Mouse (Mus musculus) stomach, postnatal 0 days (tissue): ENCODE data around the gene Exog. TPM values are rescaled to one million over a fixed set of nuclear protein-coding genes. Genes with fewer than 3 reads are reported as not detected.
A peak's percentile ranks its signal among the peaks of the same experiment; 100 is the strongest.

Experiments
- ATAC-seq: fragments of 200-750 bp; cut with Nextera tagmentation; 2 replicates; pipeline ENCODE4 v1.8.0; 2017; ENCODE audit not compliant: low FRiP score, low TSS enrichment
- DNase-seq: peaks from one replicate; pipeline ENCODE4 v3.0.0-alpha.2; 2016; ENCODE audit warnings: low spot score
- H3K27ac ChIP-seq: fragments of 300-500 bp; sonication (generic); replicated peaks from 2 replicates; pipeline ENCODE4 v1.5.1; 2014; ENCODE audit warnings: mild to moderate bottlenecking, control low read depth
- H3K27me3 ChIP-seq: fragments of 300-500 bp; sonication (generic); 2 replicates; pipeline ENCODE4 v1.6.1; 2014; ENCODE audit warnings: low read length; ENCODE audit not compliant: control insufficient read depth, insufficient read depth
- H3K36me3 ChIP-seq: fragments of 300-500 bp; sonication (generic); 2 replicates; pipeline ENCODE4 v1.6.1; 2014; ENCODE audit warnings: low read length, mixed read lengths; ENCODE audit not compliant: control insufficient read depth, insufficient read depth
- H3K4me1 ChIP-seq: fragments of 300-500 bp; sonication (generic); replicated peaks from 2 replicates; pipeline ENCODE4 v1.6.1; 2014; ENCODE audit warnings: antibody characterized with exemption; ENCODE audit not compliant: control insufficient read depth, insufficient read depth
- H3K4me2 ChIP-seq: fragments of 300-500 bp; sonication (generic); replicated peaks from 2 replicates; pipeline ENCODE4 v1.6.1; 2014; ENCODE audit warnings: low read depth, mild to moderate bottlenecking, control low read depth, moderate library complexity
- H3K4me3 ChIP-seq: fragments of 300-500 bp; sonication (generic); 2 replicates; pipeline ENCODE4 v1.5.1; 2014; ENCODE audit warnings: low read depth, low read length, control low read depth
- H3K9ac ChIP-seq: fragments of 300-500 bp; sonication (generic); 2 replicates; pipeline ENCODE4 v1.6.1; 2014; ENCODE audit warnings: mild to moderate bottlenecking, low read length, control low read depth, mixed read lengths
- H3K9me3 ChIP-seq: fragments of 300-500 bp; sonication (generic); 2 replicates; pipeline ENCODE4 v1.6.1; 2016; ENCODE audit warnings: low read length; ENCODE audit not compliant: control insufficient read depth
- CTCF ChIP-seq: IDR thresholded peaks from 2 replicates; pipeline ENCODE4 v1.5.1; 2016; ENCODE audit warnings: antibody characterized with exemption, low read depth, mild to moderate bottlenecking, moderate library complexity
- EP300 ChIP-seq: optimal IDR thresholded peaks from 2 replicates; pipeline ENCODE3; 2016; ENCODE audit warnings: antibody characterized with exemption
- WGBS: fragments of 180-500 bp; shearing (Covaris S2); extraction: QIAGEN DNeasy Blood & Tissue Kit; methylation state at CpG from one replicate; pipeline ENCODE4 v1.1.7; 2014; 5-methylcytosine and 5-hydroxymethylcytosine counted together
- polyA plus RNA-seq: library from polyadenylated mRNA; unstranded; fragments of >200 nt; fragmentation: Nextera tagmentation; extraction: Ambion mirVana; gene quantifications from 2 replicates; pipeline ENCODE4 v1.2.1, GENCODE M21; 2015

The Exog gene
- polyA plus RNA-seq, 1 experiment from 2014 or later, result 8.5 TPM

DNA sequence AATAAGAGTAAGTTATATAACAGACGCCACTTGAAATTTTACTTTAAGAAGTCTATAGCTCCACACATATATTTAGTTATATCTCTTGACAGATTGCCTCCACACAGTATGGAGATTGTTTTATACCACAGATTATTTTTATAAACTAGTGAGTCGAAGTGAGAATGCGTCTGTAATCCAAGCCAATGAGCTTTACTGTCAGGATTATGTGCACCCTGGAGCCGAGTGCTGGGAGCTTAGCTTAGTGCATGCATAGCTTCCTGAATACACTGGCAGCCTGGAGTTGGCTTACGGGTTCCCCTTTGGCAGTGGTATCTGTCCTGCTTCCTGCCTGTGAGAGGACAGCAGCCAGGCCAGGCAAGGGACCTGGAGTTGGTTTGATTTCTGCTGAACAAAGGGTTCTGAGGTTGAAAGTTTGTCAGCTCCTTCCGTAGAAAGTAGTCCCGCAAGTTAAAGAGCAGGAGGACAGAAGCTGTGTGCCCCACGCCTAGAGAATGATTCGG, 6.2 kb upstream of the Exog start:
- TF ChIP-seq CTCF (no peak), EP300 (no peak)
- H3K27me3 ChIP-seq, result no peaks in the 10 kb centered on the region
- H3K4me3 ChIP-seq, result no peak overlapping the region
- H3K4me1 ChIP-seq, result no peaks in the 10 kb centered on the region
- no peaks in the 10 kb centered on the region for H3K9me3 ChIP-seq
- no peak overlapping the region for H3K4me2 ChIP-seq
- H3K9ac ChIP-seq, result no peak overlapping the region
- 84% methylated on average over 9 of the region's 9 CpGs for WGBS
- DNase-seq (no peak), ATAC-seq (no peak)
- H3K27ac ChIP-seq, result no peak overlapping the region
- H3K36me3 ChIP-seq, result 0 out of 2 replicates have a peak, but pooled peaks cover 8% of the 10 kb centered on the region

GRCm38 (mm10) chr9:119445737-119446136, 994 bp downstream of the Exog start:
- peak overlapping the region; percentile 88 for H3K27ac ChIP-seq
- peak; percentile 24; the same call in 1 of the 2 replicates for ATAC-seq

GRCm38 (mm10) chr9:119455967-119456366, 11.2 kb downstream of the Exog start:
- Histone ChIP-seq H3K36me3 (peaks cover 8% of the 10 kb centered on the region), H3K9me3 (no peaks in the 10 kb centered on the region), H3K4me2 (no peak overlapping the region), H3K27ac (no peak overlapping the region), H3K4me1 (no peaks in the 10 kb centered on the region), H3K4me3 (no peak overlapping the region), H3K27me3 (no peaks in the 10 kb centered on the region), H3K9ac (no peak overlapping the region)
- ATAC-seq (no peak), DNase-seq (no peak)
- TF ChIP-seq EP300, result no peak
- WGBS, result 87% methylated on average over 14 of the region's 14 CpGs

More at GRCm38 (mm10) chr9:119445737-119446136, 994 bp downstream of the Exog start:
- peaks cover 12% of the 10 kb centered on the region; the same call in 1 of the 2 replicates for H3K36me3 ChIP-seq
- TF ChIP-seq CTCF (no peak), EP300 (no peak)
- H3K27me3 ChIP-seq, result no peaks in the 10 kb centered on the region
- 28% methylated on average over 6 of the region's 6 CpGs for WGBS
- 0 out of 2 replicates have a peak, but pooled peaks cover 4% of the 10 kb centered on the region for H3K4me1 ChIP-seq
- H3K9ac ChIP-seq, result peak overlapping the region; percentile 81
- H3K4me3 ChIP-seq, result peak overlapping the region; percentile 72
- DNase-seq, result peak; percentile 37
- no peaks in the 10 kb centered on the region for H3K9me3 ChIP-seq
- H3K4me2 ChIP-seq, result peak overlapping the region; percentile 66

DNA sequence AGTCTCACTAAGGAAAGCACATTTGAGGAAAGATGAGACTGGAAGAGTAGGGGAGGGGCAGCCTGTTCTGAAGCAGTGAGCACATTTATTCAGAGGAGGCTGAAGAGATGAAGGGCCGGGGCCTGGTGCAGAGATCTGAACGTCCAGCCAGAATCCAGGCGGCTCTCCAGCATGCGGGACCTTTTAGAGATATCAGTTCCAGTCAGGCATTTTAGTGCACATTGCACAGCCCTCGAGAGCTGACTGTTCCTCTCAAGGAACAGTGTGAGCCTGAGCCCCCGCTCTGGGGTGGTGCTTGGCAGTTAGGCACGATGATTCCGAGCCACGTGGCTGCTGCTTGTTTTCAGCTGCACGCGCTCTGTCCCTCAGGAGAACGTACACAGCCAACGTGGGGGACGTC, 12.4 kb downstream of the Exog start:
- ATAC-seq (no peak), DNase-seq (no peak)
- Histone ChIP-seq H3K27me3 (no peaks in the 10 kb centered on the region), H3K4me2 (no peak overlapping the region), H3K4me3 (no peak overlapping the region), H3K27ac (no peak overlapping the region), H3K4me1 (no peaks in the 10 kb centered on the region), H3K9me3 (no peaks in the 10 kb centered on the region), H3K9ac (no peak overlapping the region), H3K36me3 (peaks cover 3% of the 10 kb centered on the region)
- TF ChIP-seq CTCF (no peak), EP300 (no peak)
- 87% methylated on average over 14 of the region's 14 CpGs for WGBS

GRCm38 (mm10) chr9:119460410-119460809, 15.7 kb downstream of the Exog start:
- TF ChIP-seq CTCF (peak; percentile 94), EP300 (no peak)
- no peak overlapping the region for H3K4me3 ChIP-seq
- no peak overlapping the region for H3K9ac ChIP-seq
- no peak overlapping the region for H3K27ac ChIP-seq
- DNase-seq (peak; percentile 62), ATAC-seq (no peak; the same call in 1 of the 2 replicates)
- H3K4me2 ChIP-seq, result no peak overlapping the region
- no peaks in the 10 kb centered on the region for H3K4me1 ChIP-seq
- 41% methylated on average over 8 of the region's 8 CpGs for WGBS
- H3K27me3 ChIP-seq, result no peaks in the 10 kb centered on the region
- peaks cover 18% of the 10 kb centered on the region for H3K36me3 ChIP-seq
- no peaks in the 10 kb centered on the region for H3K9me3 ChIP-seq

- H3K9me3 ChIP-seq, result no peaks in the 10 kb centered on the region
- TF ChIP-seq CTCF (no peak), EP300 (no peak)
- no peak overlapping the region for H3K27ac ChIP-seq
- no peaks in the 10 kb centered on the region for H3K4me1 ChIP-seq
- H3K27me3 ChIP-seq, result no peaks in the 10 kb centered on the region
- no peak overlapping the region for H3K9ac ChIP-seq
- H3K4me3 ChIP-seq, result no peak overlapping the region
- no peak for ATAC-seq
- DNase-seq, result no peak
- 92% methylated on average over 6 of the region's 6 CpGs for WGBS
- peaks cover 15% of the 10 kb centered on the region for H3K36me3 ChIP-seq
- H3K4me2 ChIP-seq, result no peak overlapping the region
These were observed 20.3 kb downstream of the Exog start for GRCm38 (mm10) chr9:119465056-119465455.
